Mouse (Mus musculus) E14TG2a.4 (cell line): ENCODE results near the gene Gstcd.

Source experiments
- CTCF ChIP-seq: conservative IDR thresholded peaks from 2 replicates; pipeline ENCODE4 v1.5.1; 2014; ENCODE audit warnings: low read length
- NANOG ChIP-seq: IDR thresholded peaks from 2 replicates; pipeline ENCODE4 v1.6.1; 2014; ENCODE audit warnings: borderline replicate concordance, low read length, mixed read lengths

GRCm38 (mm10) chr3:133033145-133033755, 58.6 kb downstream of the Gstcd start:
- TF ChIP-seq CTCF (no peak), NANOG (no peak)
